In genomic region chr12:111089145-111089544, GRCm38 (mm10) we compare ENCODE assay signal across 9 mouse cellular contexts. TPM values are rescaled to one million over a fixed set of nuclear protein-coding genes. Genes with fewer than 3 reads are reported as not detected.
DNase-seq lines count a peak whose midpoint lies in the region; ATAC-seq and TF ChIP-seq lines count a peak whose summit lies in the region.
"Had no signal": no experiment of that assay in that cellular context is flagged by ENCODE, and none has a peak within 500 bp of the region (broad histone marks: within the 10 kb centered on the region; RNA-seq: fewer than 3 reads in every experiment).

No protein-coding gene starts in this region.

- TF ChIP-seq CTCF in layer of hippocampus, adult 2 months (conservative IDR thresholded peaks at IDR 0.05) = no peak

- no peak for DNase-seq in layer of hippocampus, adult 2 months (ENCODE audit: low spot score in 2 of 2)
- DNase-seq in layer of hippocampus, adult 11-12 months (ENCODE audit: low spot score) = no peak
- peak; percentile 16 for DNase-seq in fat pad, adult 2 months (ENCODE audit: extremely low read depth, low read depth, low spot score)
- DNase-seq in lung, postnatal 10 days = peak; percentile 64
- no peak for DNase-seq in ovary, postnatal 10 days (ENCODE audit: low spot score)
- no peak for DNase-seq in embryo, embryonic 10.5 days (ENCODE audit: low spot score)
- DNase-seq in cerebellum, adult 11 months = no peak

- H3K4me2 ChIP-seq in hindbrain, embryonic 13.5 days = no peak overlapping the region

- H3K27me3 ChIP-seq in hindbrain, embryonic 13.5 days = no peaks in the 10 kb centered on the region

- H3K9me3 ChIP-seq in hindbrain, embryonic 13.5 days = no peaks in the 10 kb centered on the region
- H3K9me3 ChIP-seq: G1E had no signal

- H3K27ac ChIP-seq in layer of hippocampus, adult 2 months = peak overlapping the region; percentile 86
- H3K27ac ChIP-seq in hindbrain, embryonic 13.5 days = peak overlapping the region; percentile 69

- H3K36me3 ChIP-seq in hindbrain, embryonic 13.5 days = peaks cover 4% of the 10 kb centered on the region

- peaks cover 21% of the 10 kb centered on the region for H3K4me1 ChIP-seq in hindbrain, embryonic 13.5 days (replicated peaks)

- 0 out of 2 replicates have a peak overlapping the region, but pooled peaks have one; percentile 47 for H3K9ac ChIP-seq in hindbrain, embryonic 13.5 days

- no peak overlapping the region for H3K4me3 ChIP-seq in layer of hippocampus, adult 2 months
- no peak overlapping the region for H3K4me3 ChIP-seq in hindbrain, embryonic 13.5 days

- 65% methylated on average over 7 of the region's 7 CpGs for WGBS in hindbrain, embryonic 13.5 days

- 0 out of 2 replicates have a peak, but pooled peaks have one; percentile 46 for ATAC-seq in hindbrain, embryonic 13.5 days (ENCODE audit: low FRiP score)

RNA-seq across cellular contexts. Expression of gene Rcor1, which starts 50.0 kb away (rescaled TPM):
- total RNA-seq in layer of hippocampus, adult 2 months (2021) = 10 to 100 TPM; 15.6 to 19.3 TPM
- 5.2 and 5.6 TPM in 2 replicates for polyA plus RNA-seq in hindbrain, embryonic 13.5 days (2015; fragmentation: Nextera tagmentation; extraction: Ambion mirVana)

Comparison
In these comparisons a context has a peak if more than half of its experiments do, and no peak if none do; other contexts are left out.
1. DNase-seq: peak in fat pad, adult 2 months (single experiment) and lung, postnatal 10 days (single experiment); none in layer of hippocampus, adult 2 months (0 of 2), layer of hippocampus, adult 11-12 months (single experiment), ovary, postnatal 10 days (single experiment), embryo, embryonic 10.5 days (single experiment) and cerebellum, adult 11 months (single experiment).